Mouse (Mus musculus): ENCODE measurements around the gene Itm2a.

Gene Itm2a

DNA sequence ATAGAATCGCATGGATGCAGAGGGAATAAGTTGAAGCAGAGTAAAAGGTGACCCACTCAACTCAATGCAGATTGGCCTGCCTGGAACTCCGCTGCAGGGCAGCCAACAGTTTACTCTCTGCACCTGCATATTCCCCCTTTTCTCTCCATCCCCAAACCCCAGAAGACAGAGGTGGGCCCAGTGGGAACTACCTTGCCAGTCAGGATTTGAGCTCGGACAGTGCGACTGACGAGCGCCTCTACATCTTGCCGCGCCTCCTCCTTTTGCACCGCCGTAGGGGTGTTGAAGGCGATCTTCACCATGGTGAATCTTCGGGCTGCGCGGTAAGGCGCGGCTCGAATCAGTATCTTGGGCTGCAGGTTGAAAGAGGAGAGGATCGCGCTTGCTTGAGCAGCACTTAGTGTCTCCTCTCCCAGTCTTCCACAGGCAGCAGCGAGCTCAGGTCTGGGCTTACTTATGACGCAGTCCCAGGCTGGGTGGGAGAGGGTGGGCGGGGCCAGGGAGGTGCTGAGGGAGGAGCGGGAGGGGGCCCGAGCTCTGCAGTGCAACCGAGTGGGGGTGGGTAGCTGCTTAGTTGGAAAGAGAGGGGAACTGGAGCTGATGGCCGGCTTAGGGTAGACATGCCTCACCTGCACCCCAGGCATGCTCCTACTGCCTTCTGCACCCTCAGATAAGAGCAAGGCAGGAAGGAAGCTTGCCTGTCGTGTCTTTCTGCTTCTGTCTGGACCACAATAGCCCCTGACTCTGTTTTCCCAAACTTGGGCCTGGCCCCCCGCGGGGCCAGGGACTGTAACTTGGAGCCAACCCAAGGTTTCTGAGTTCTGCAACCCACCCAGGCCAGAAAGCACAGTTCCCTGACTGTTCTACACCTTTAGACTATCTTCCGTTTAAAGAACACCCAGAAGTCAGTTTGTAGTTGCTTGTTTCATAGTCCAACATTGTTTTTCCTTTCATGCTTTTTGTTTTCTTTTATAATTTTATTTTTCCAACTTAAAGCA, at the start of gene Itm2a:
TSS of gene Itm2a (minus strand) at position 462 of the 998 bp plus-strand sequence.
- no peak for DNase-seq

DNA sequence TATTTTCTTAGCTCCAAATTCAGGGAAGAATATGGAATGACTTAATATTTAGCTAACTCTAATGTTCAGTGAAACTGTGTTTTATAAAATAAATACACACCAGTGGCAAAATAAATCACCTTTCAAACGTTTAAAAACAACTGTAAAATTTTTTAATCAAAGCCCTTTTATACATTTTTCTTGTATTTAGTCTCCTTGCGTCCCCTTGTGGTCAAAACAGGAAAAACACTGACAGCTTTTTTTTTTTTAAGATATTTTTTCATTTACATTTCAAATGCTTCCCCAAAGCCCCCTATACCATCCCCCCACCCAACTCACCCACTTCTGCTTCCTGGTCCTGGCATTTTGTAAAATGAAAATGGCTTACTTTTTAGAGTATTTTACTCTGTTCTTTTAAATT, 32.7 kb upstream of the Itm2a start:
- DNase-seq, result no peak

DNA sequence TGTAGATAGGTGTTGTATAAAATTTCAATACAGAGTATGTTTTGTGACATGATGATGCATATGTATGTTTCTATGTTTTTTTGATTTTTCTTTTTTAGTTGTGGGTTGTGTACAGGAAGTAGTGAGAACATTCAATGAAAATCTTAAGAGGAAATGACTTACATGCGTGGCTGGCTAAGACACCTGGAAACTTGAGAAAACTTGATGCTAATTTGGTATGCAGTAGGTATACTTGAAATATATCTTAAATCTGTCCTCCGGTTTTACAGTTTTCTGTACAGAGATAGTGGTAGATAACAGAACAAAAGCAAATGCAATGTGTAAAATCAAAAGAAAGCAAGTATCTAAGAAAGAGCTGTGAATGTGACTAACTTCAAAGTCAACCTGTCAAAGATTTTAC, 18.1 kb upstream of the Itm2a start:
- no peak for DNase-seq

DNA sequence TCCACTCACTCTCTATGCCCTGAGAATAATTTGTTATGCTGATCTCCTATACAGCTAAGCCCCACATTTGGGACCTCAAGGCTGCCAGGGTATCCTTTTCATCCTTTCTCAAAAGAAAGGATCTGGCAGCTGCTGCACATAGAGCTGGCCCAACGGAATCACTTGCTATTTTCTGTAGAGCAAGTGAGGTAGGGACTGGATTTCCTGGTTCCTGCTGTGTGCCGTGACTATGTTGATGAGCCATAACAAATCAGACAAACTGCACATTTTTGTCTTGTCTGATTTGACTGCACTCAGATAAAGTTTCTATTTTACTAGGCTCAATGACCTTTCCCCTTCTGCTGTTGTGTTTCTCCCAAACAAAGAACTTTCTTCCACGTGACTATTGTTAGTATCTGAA, 14.2 kb upstream of the Itm2a start:
- DNase-seq, result no peak

DNA sequence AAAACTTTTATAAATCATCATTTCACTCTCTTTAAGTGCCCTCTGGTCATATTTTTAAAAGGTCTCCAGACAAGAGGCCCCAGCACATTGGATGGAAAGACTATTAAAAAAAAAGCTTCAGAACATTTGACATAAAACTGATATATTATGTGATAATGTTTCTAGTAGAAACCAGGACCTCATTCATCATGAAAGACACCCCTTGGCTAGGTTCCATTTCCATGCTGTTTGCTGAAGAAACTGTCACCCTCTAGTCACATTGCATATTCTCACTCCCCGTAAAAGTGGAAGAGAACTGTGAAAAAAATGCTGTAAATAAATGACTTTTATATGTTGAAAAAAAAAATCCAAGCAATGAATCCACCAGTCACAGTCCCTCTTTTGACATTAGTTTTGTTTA, 12.8 kb upstream of the Itm2a start:
- no peak for DNase-seq

DNA sequence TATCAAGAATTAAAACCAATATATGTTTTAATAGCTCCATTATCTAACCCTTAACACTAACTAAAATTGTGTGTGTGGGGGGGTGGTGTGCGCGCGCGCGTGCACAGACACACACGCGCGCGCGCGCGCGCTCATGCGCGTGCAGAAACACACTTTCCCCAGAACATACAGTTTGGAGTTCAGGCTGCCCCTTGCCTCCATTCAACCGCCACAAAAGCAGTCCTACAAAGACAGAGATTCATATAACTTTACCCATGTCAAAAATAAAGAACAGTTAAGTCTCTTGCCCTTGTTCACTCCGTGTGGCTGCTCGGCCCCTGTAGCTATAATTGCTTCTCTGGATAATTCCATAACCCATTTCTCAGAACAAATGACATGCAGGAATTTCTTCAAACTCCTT, 695 bp downstream of the Itm2a start:
- DNase-seq, result no peak

DNA sequence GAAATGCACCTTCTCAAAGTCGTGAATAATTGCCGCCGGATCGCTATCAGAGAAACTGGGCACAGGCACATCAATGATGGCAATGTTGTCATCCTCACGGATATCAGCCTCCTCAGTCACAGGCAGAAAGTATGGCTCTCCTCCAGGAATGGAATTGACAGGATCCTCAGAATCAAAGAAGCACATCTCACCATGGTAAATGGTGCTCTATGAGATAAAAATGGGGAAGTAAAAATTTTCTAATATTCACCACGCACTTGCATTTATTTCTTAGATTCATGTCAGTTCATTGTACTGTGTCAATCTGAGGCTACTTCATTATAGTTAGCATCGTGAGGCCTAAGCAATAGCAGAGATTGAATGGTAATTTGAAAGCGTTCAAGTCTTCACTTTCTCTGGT, 4.1 kb downstream of the Itm2a start:
- DNase-seq, result no peak

DNA sequence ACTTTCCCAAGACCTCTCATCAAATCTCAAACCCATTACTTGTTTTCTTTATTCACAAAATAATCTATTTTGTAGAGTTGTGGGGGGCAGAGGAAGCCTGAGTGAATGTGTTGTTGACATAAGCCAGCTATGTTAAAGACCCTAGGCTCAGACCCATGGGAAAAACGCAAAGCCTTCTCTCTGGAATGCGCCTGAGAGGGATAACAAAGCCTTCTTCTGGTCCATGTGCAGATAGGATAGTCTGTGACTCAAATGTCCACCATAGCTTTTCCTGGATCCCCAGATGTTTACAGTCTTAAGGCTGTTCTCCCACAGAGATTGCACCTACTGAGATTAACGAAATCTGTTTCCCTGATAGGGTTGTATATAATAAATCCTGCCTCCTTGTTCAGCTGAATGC, 9.9 kb downstream of the Itm2a start:
- DNase-seq, result no peak

DNA sequence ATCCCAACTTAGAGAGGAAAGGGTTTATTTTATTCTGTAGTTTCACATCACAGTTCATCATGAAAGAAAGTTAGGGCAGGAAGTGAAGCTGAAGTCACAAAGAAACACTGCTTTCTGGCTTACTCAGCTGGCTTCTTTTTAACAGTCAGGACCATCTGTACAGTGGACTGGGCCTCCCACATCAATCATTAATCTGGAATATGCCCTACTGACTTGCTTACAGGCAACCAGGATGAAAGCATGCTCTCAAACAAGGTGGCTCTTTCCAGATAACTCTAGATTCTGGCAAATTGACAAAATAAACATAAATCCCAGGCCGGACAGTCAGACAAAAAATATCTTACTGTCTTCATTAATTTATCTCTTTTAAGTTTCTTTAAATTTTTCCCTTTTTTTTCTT, 27.8 kb downstream of the Itm2a start:
- no peak for DNase-seq
